Mouse (Mus musculus) forebrain, postnatal 0 days (tissue): ENCODE results near the gene Olfr874. TPM values are rescaled to one million over a fixed set of nuclear protein-coding genes. Genes with fewer than 3 reads are reported as not detected.
"Not testable (repeated sequence)": the region's sequence is repeated elsewhere in the genome, so short reads cannot be mapped to it uniquely, and the experiment has no call there.

Experiments used
- ATAC-seq: fragments of 200-750 bp; cut with Nextera tagmentation; 2 replicates; pipeline ENCODE4 v1.8.0; 2017; ENCODE audit warnings: mild to moderate bottlenecking, moderate library complexity
- DNase-seq: peaks from one replicate; pipeline ENCODE4 v3.0.0-alpha.2; 2015
- H3K27ac ChIP-seq: fragments of 300-500 bp; sonication (generic); 2 replicates; pipeline ENCODE4 v1.5.1; 2014; ENCODE audit warnings: low read depth, mild to moderate bottlenecking, antibody characterized with exemption, low read length, moderate library complexity, mixed read lengths
- H3K27me3 ChIP-seq: fragments of 300-500 bp; sonication (generic); 2 replicates; pipeline ENCODE4 v1.6.1; 2014; ENCODE audit warnings: mild to moderate bottlenecking, low read length, mixed read lengths; ENCODE audit not compliant: insufficient read depth
- H3K36me3 ChIP-seq: fragments of 300-500 bp; sonication (generic); 2 replicates; pipeline ENCODE4 v1.6.1; 2014; ENCODE audit warnings: mild to moderate bottlenecking, moderate library complexity; ENCODE audit not compliant: insufficient read depth
- H3K4me1 ChIP-seq: fragments of 300-500 bp; sonication (generic); 2 replicates; pipeline ENCODE4 v1.6.1; 2014; ENCODE audit warnings: antibody characterized with exemption; ENCODE audit not compliant: insufficient read depth
- H3K4me2 ChIP-seq: fragments of 300-500 bp; sonication (generic); 2 replicates; pipeline ENCODE4 v1.6.1; 2014; ENCODE audit warnings: low read depth, mild to moderate bottlenecking, moderate library complexity
- H3K4me3 ChIP-seq: fragments of 300-500 bp; sonication (generic); 2 replicates; pipeline ENCODE4 v1.5.1; 2014; ENCODE audit warnings: low read depth, low read length, mixed read lengths
- H3K9ac ChIP-seq: fragments of 300-500 bp; sonication (generic); 2 replicates; pipeline ENCODE4 v1.6.1; 2014; ENCODE audit warnings: mild to moderate bottlenecking
- H3K9me3 ChIP-seq: fragments of 300-500 bp; sonication (generic); 2 replicates; pipeline ENCODE4 v1.6.1; 2016; ENCODE audit warnings: low read length
- CTCF ChIP-seq: sonication (generic); IDR thresholded peaks from 2 replicates; pipeline ENCODE4 v1.5.1; 2016; ENCODE audit warnings: antibody characterized with exemption, control low read depth, low read depth
- WGBS: fragments of 180-500 bp; shearing (Covaris S2); extraction: QIAGEN DNeasy Blood & Tissue Kit; methylation state at CpG from one replicate; pipeline ENCODE4 v1.1.7; 2014; 5-methylcytosine and 5-hydroxymethylcytosine counted together
- polyA plus RNA-seq: library from polyadenylated mRNA; unstranded; fragments of >200 nt; fragmentation: Nextera tagmentation; extraction: Ambion mirVana; gene quantifications from 2 replicates; pipeline ENCODE4 v1.2.1, GENCODE M21; 2015
- total RNA-seq: library from RNA; depleted of rRNA; stranded (reverse); fragments of >200 nt; gene quantifications from 2 replicates; pipeline ENCODE4 v1.2.3, GENCODE M21; 2014; rRNA removed

Olfr874 gene
- total and polyA plus RNA-seq, 2 experiments from 2014 or later: not detected

DNA sequence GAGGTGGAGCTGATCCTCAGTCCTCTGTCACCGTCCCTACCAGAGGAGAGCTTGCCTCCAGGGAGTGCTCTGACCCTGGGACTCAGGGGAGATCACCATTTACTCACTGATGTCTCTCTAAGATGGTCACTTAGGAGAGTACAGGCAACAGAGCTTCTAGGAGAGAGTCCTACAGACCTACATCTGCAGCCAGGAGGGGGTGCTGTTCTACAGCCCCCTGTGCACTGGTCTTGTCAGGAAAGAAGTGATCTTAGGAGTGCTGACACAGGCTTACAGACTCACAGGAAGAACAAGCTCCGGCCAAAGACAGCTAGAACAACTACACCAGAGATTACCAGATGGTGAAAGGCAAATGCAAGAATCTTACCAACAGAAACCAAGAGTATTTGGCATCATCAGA lies 17.6 kb downstream of the Olfr874 start:
- Histone ChIP-seq H3K9me3 (no peaks in the 10 kb centered on the region), H3K27ac (no peak overlapping the region), H3K9ac (no peak overlapping the region), H3K36me3 (no peaks in the 10 kb centered on the region), H3K4me3 (no peak overlapping the region), H3K4me1 (no peaks in the 10 kb centered on the region), H3K27me3 (no peaks in the 10 kb centered on the region), H3K4me2 (no peak overlapping the region)
- TF ChIP-seq CTCF: no peak
- 58% methylated on average over 2 of the region's 2 CpGs for WGBS
- DNase-seq (no peak), ATAC-seq (no peak)

DNA sequence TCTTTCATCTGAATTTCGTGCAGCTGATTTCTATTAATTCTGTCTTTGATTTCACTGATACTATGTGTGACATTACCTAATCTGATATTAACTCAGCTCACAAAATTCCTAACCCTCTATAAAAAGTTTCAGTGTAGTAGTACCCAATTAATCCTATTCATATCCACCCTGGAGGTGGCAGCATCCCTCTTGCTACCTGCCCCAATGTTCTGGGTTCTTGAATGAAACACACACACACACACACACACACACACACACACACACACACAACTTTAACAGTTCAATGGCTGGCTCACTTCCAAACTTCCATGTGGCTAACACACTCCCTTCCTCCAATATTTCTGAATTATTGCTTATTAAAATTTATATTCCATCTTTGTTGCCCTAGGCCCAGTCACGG lies 25.8 kb downstream of the Olfr874 start:
- H3K4me1 ChIP-seq: no peaks in the 10 kb centered on the region
- ATAC-seq: no peak
- no peak overlapping the region for H3K4me2 ChIP-seq
- H3K4me3 ChIP-seq: no peak overlapping the region
- H3K27me3 ChIP-seq: no peaks in the 10 kb centered on the region
- no peaks in the 10 kb centered on the region for H3K9me3 ChIP-seq
- no peak overlapping the region for H3K27ac ChIP-seq
- no peak for TF ChIP-seq CTCF
- WGBS: 69% methylated on average over 2 of the region's 2 CpGs
- H3K36me3 ChIP-seq: no peaks in the 10 kb centered on the region
- no peak overlapping the region for H3K9ac ChIP-seq
- no peak for DNase-seq

DNA sequence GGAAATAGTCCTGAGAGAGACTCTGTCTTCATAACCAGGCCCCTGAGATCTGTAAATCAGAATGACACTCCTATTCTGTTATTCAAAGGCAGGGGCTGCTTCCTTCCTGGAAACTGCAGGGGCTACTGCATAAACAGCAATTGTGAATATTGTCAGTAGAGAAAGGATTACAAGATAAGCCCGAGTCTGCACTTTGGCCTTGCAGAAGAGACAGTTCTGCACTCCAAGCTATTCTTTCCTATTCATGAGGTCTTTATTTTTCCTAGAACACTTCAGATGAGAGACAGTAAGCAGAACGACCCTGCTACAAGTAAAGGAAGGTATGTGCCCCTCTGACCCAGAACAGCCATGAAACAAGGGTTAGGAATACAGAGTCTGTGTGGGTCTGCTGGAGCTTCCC lies 26.9 kb downstream of the Olfr874 start, which contains the start of gene Olfr875:
Gene Olfr875, plus strand, starts transcription at position 99 of the 400 bp plus-strand sequence.
- H3K36me3 ChIP-seq: no peaks in the 10 kb centered on the region
- no peak for TF ChIP-seq CTCF
- no peaks in the 10 kb centered on the region for H3K9me3 ChIP-seq
- no peak for DNase-seq
- no peaks in the 10 kb centered on the region for H3K4me1 ChIP-seq
- no peak within 1 kb of the TSS for H3K9ac ChIP-seq
- WGBS: 38% methylated on average over 2 of the region's 2 CpGs
- H3K27me3 ChIP-seq: no peaks in the 10 kb centered on the region
- H3K4me3 ChIP-seq: no peak within 1 kb of the TSS
- H3K4me2 ChIP-seq: no peak within 1 kb of the TSS
- ATAC-seq: no peak
- no peak within 1 kb of the TSS for H3K27ac ChIP-seq

- ATAC-seq (peak; percentile 89), DNase-seq (peak; percentile 59)
- peaks cover 5% of the 10 kb centered on the region; the same call in 1 of the 2 replicates for H3K4me1 ChIP-seq
- peak overlapping the region; percentile 19; the same call in 1 of the 2 replicates for H3K4me3 ChIP-seq
- WGBS: 1% methylated on average over 7 of the region's 7 CpGs
- H3K27ac ChIP-seq: peak overlapping the region; percentile 50
- H3K9me3 ChIP-seq: no peaks in the 10 kb centered on the region
- H3K4me2 ChIP-seq: peak overlapping the region; percentile 40
- peak overlapping the region; percentile 33 for H3K9ac ChIP-seq
- H3K27me3 ChIP-seq: no peaks in the 10 kb centered on the region
- no peak for TF ChIP-seq CTCF
- no peaks in the 10 kb centered on the region for H3K36me3 ChIP-seq
Measured at GRCm38 (mm10) chr9:37782766-37783260, 37.9 kb downstream of the Olfr874 start.

- ATAC-seq: peak; percentile 58
- not testable (repeated sequence) for H3K27ac ChIP-seq, H3K9ac ChIP-seq, H3K36me3 ChIP-seq, H3K4me1 ChIP-seq, H3K27me3 ChIP-seq, H3K9me3 ChIP-seq
- 51% methylated on average over 11 of the region's 15 CpGs for WGBS
- H3K4me3 ChIP-seq: 0 out of 2 replicates have a peak overlapping the region, but pooled peaks have one; percentile 19
- DNase-seq: peak; percentile 21
- H3K4me2 ChIP-seq: peak overlapping the region; percentile 40
Measured at GRCm38 (mm10) chr9:37783394-37784387, 38.8 kb downstream of the Olfr874 start.

DNA sequence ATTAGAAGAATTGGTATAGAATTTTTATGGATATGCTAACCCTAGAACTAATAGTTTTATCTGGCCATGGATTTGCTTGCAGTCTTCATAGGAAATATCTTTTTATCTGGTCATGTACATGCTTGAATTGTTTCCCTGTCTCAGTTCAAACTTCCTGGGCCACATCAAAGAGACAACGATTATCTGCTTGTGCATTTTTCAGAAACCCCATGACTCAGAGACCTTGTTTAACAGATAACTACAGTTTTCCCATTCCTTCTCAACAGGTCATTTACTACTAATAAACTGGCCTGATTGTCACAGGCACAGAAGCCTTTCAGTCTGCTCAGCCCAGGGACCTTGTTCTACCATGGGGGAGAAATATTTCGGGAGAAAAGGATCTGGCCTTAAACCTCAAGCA lies 41.5 kb downstream of the Olfr874 start:
- ATAC-seq: no peak
- H3K9ac ChIP-seq: no peak overlapping the region
- H3K27me3 ChIP-seq: no peaks in the 10 kb centered on the region
- TF ChIP-seq CTCF: no peak
- H3K27ac ChIP-seq: no peak overlapping the region
- no peaks in the 10 kb centered on the region for H3K9me3 ChIP-seq
- no peak for DNase-seq
- WGBS: 66% methylated on average over 2 of the region's 2 CpGs
- H3K4me3 ChIP-seq: no peak overlapping the region
- no peak overlapping the region for H3K4me2 ChIP-seq
- H3K36me3 ChIP-seq: no peaks in the 10 kb centered on the region
- peaks cover 5% of the 10 kb centered on the region; the same call in 1 of the 2 replicates for H3K4me1 ChIP-seq

Other genes with a start within 250 kb of the Olfr874 start
- 29.0 and 144 TPM in 2 replicates for gene Esam, start 217.0 kb upstream of the Olfr874 start, total RNA-seq
- 36.3 and 37.3 TPM in 2 replicates for gene Esam, start 217.0 kb upstream of the Olfr874 start, polyA plus RNA-seq
- gene Vsig2, start 205.9 kb upstream of the Olfr874 start, total RNA-seq: 2.4 and 2.5 TPM in 2 replicates
- gene Vsig2, start 205.9 kb upstream of the Olfr874 start, polyA plus RNA-seq: 1.2 and 1.3 TPM in 2 replicates
- 76.2 and 112 TPM in 2 replicates for gene Nrgn, start 192.2 kb upstream of the Olfr874 start, total RNA-seq
- 152 and 176 TPM in 2 replicates for gene Nrgn, start 192.2 kb upstream of the Olfr874 start, polyA plus RNA-seq
- 9.2 and 13.8 TPM in 2 replicates for gene Siae, start 189.4 kb upstream of the Olfr874 start, total RNA-seq
- 8.9 and 13.7 TPM in 2 replicates for gene Siae, start 189.4 kb upstream of the Olfr874 start, polyA plus RNA-seq
- gene Spa17, start 131.4 kb upstream of the Olfr874 start, total RNA-seq: 2.4 and 5.3 TPM in 2 replicates
- gene Spa17, start 131.4 kb upstream of the Olfr874 start, polyA plus RNA-seq: 10.2 and 10.8 TPM in 2 replicates
- gene Tbrg1, start 87.8 kb upstream of the Olfr874 start, total RNA-seq: 63.5 and 72.6 TPM in 2 replicates
- gene Tbrg1, start 87.8 kb upstream of the Olfr874 start, polyA plus RNA-seq: 84.3 and 97.0 TPM in 2 replicates
- gene Panx3, start 75.9 kb upstream of the Olfr874 start, total RNA-seq: 0.08 and 1.8 TPM in 2 replicates
- gene Panx3, start 75.9 kb upstream of the Olfr874 start, polyA plus RNA-seq: not detected in 2 replicates
- not detected in 2 replicates for gene Olfr160, start 28.9 kb upstream of the Olfr874 start, total RNA-seq
- not detected in 2 replicates for gene Olfr160, start 28.9 kb upstream of the Olfr874 start, polyA plus RNA-seq
- not detected in 2 replicates for gene Olfr875, start 26.8 kb downstream of the Olfr874 start, total RNA-seq
- 0.16 TPM in 1 of 2 replicates, not detected in the other for gene Olfr875, start 26.8 kb downstream of the Olfr874 start, polyA plus RNA-seq
- not detected in 2 replicates for gene Olfr876, start 57.9 kb downstream of the Olfr874 start, total RNA-seq
- not detected in 2 replicates for gene Olfr876, start 57.9 kb downstream of the Olfr874 start, polyA plus RNA-seq
- gene Olfr877, start 109.2 kb downstream of the Olfr874 start, total RNA-seq: not detected in 2 replicates
- 0.11 TPM in 1 of 2 replicates, not detected in the other for gene Olfr877, start 109.2 kb downstream of the Olfr874 start, polyA plus RNA-seq
- not detected in 2 replicates for gene Olfr145, start 151.6 kb downstream of the Olfr874 start, total RNA-seq
- not detected in 2 replicates for gene Olfr145, start 151.6 kb downstream of the Olfr874 start, polyA plus RNA-seq
- not detected in 2 replicates for gene Olfr878, start 172.7 kb downstream of the Olfr874 start, total RNA-seq
- not detected in 2 replicates for gene Olfr878, start 172.7 kb downstream of the Olfr874 start, polyA plus RNA-seq
- not detected in 2 replicates for gene Olfr881, start 246.7 kb downstream of the Olfr874 start, total RNA-seq
- not detected in 2 replicates for gene Olfr881, start 246.7 kb downstream of the Olfr874 start, polyA plus RNA-seq